Mouse (Mus musculus) hindbrain, postnatal 0 days (tissue): ENCODE results near the gene Arhgap24. TPM values are rescaled to one million over a fixed set of nuclear protein-coding genes. Genes with fewer than 3 reads are reported as not detected.

Source experiments
- ATAC-seq: fragments of 200-750 bp; cut with Nextera tagmentation; 2 replicates; pipeline ENCODE4 v1.8.0; 2017; ENCODE audit warnings: mild to moderate bottlenecking, moderate TSS enrichment, moderate library complexity
- DNase-seq: peaks from one replicate; pipeline ENCODE4 v3.0.0-alpha.2; 2015; ENCODE audit warnings: low spot score
- H3K27ac ChIP-seq: fragments of 300-500 bp; sonication (generic); 2 replicates; pipeline ENCODE4 v1.5.1; 2014; ENCODE audit warnings: mild to moderate bottlenecking
- H3K27me3 ChIP-seq: fragments of 300-500 bp; sonication (generic); 2 replicates; pipeline ENCODE4 v1.6.1; 2014; ENCODE audit warnings: low read length, mixed read lengths; ENCODE audit not compliant: insufficient read depth
- H3K36me3 ChIP-seq: fragments of 300-500 bp; sonication (generic); 2 replicates; pipeline ENCODE4 v1.6.1; 2014; ENCODE audit warnings: low read length, mixed read lengths; ENCODE audit not compliant: insufficient read depth
- H3K4me1 ChIP-seq: fragments of 300-500 bp; sonication (generic); 2 replicates; pipeline ENCODE4 v1.6.1; 2014; ENCODE audit warnings: antibody characterized with exemption, low read length, mixed read lengths; ENCODE audit not compliant: insufficient read depth
- H3K4me2 ChIP-seq: fragments of 300-500 bp; sonication (generic); 2 replicates; pipeline ENCODE4 v1.6.1; 2014; ENCODE audit warnings: low read depth, mild to moderate bottlenecking, low read length, moderate library complexity, mixed read lengths
- H3K4me3 ChIP-seq: fragments of 300-500 bp; sonication (generic); 2 replicates; pipeline ENCODE4 v1.5.1; 2014; ENCODE audit warnings: low read length
- H3K9ac ChIP-seq: fragments of 300-500 bp; sonication (generic); replicated peaks from 2 replicates; pipeline ENCODE4 v1.6.1; 2014; ENCODE audit warnings: mild to moderate bottlenecking, low read length, moderate library complexity, mixed read lengths
- H3K9me3 ChIP-seq: fragments of 300-500 bp; sonication (generic); 2 replicates; pipeline ENCODE4 v1.6.1; 2016; ENCODE audit warnings: low read length, mixed read lengths
- CTCF ChIP-seq: IDR thresholded peaks from 2 replicates; pipeline ENCODE4 v1.5.1; 2016; ENCODE audit warnings: antibody characterized with exemption, control low read depth, low read depth
- WGBS: fragments of 180-500 bp; shearing (Covaris S2); extraction: QIAGEN DNeasy Blood & Tissue Kit; methylation state at CpG from one replicate; pipeline ENCODE4 v1.1.7; 2014; 5-methylcytosine and 5-hydroxymethylcytosine counted together
- polyA plus RNA-seq: library from polyadenylated mRNA; unstranded; fragments of >200 nt; fragmentation: Nextera tagmentation; extraction: Ambion mirVana; gene quantifications from 2 replicates; pipeline ENCODE4 v1.2.1, GENCODE M21; 2015
- total RNA-seq: library from RNA; depleted of rRNA; stranded (reverse); fragments of >200 nt; gene quantifications from 2 replicates; pipeline ENCODE4 v1.2.3, GENCODE M21; 2014

Arhgap24 gene
- total and polyA plus RNA-seq, 2 experiments from 2014 or later: 11.4 to 14.2 TPM

- WGBS: 62% methylated on average over 13 of the region's 13 CpGs
- TF ChIP-seq CTCF: no peak
- H3K4me1 ChIP-seq: no peaks in the 10 kb centered on the region
- no peaks in the 10 kb centered on the region for H3K27me3 ChIP-seq
- no peak for ATAC-seq
- no peak overlapping the region for H3K9ac ChIP-seq
- H3K9me3 ChIP-seq: no peaks in the 10 kb centered on the region
- no peaks in the 10 kb centered on the region for H3K36me3 ChIP-seq
- H3K4me2 ChIP-seq: no peak overlapping the region
- no peak overlapping the region for H3K27ac ChIP-seq
- DNase-seq: no peak
- H3K4me3 ChIP-seq: no peak overlapping the region
Measured at GRCm38 (mm10) chr5:102664988-102665726, 184.0 kb downstream of the Arhgap24 start.

- no peak for ATAC-seq
- Histone ChIP-seq H3K4me3 (no peak overlapping the region), H3K36me3 (no peaks in the 10 kb centered on the region), H3K4me1 (no peaks in the 10 kb centered on the region), H3K27ac (no peak overlapping the region), H3K9ac (no peak overlapping the region), H3K4me2 (no peak overlapping the region), H3K9me3 (no peaks in the 10 kb centered on the region), H3K27me3 (no peaks in the 10 kb centered on the region)
- 86% methylated on average over 3 of the region's 3 CpGs for WGBS
- no peak for DNase-seq
- TF ChIP-seq CTCF: no peak
Measured at GRCm38 (mm10) chr5:102666886-102667285, 185.7 kb downstream of the Arhgap24 start.

GRCm38 (mm10) chr5:102667754-102668575 lies 186.8 kb downstream of the Arhgap24 start:
- H3K9ac ChIP-seq: no peak overlapping the region
- no peaks in the 10 kb centered on the region for H3K4me1 ChIP-seq
- no peak for DNase-seq
- no peak for ATAC-seq
- 90% methylated on average over 9 of the region's 9 CpGs for WGBS
- H3K9me3 ChIP-seq: no peaks in the 10 kb centered on the region
- H3K27ac ChIP-seq: no peak overlapping the region
- no peaks in the 10 kb centered on the region for H3K27me3 ChIP-seq
- no peak overlapping the region for H3K4me2 ChIP-seq
- no peaks in the 10 kb centered on the region for H3K36me3 ChIP-seq
- H3K4me3 ChIP-seq: no peak overlapping the region
- TF ChIP-seq CTCF: no peak

GRCm38 (mm10) chr5:102670206-102670605 lies 189.0 kb downstream of the Arhgap24 start:
- H3K27ac ChIP-seq: no peak overlapping the region
- H3K4me3 ChIP-seq: no peak overlapping the region
- no peak for TF ChIP-seq CTCF
- no peaks in the 10 kb centered on the region for H3K9me3 ChIP-seq
- no peak for ATAC-seq
- H3K27me3 ChIP-seq: no peaks in the 10 kb centered on the region
- H3K36me3 ChIP-seq: no peaks in the 10 kb centered on the region
- no peak overlapping the region for H3K4me2 ChIP-seq
- 72% methylated on average over 4 of the region's 4 CpGs for WGBS
- DNase-seq: no peak
- H3K9ac ChIP-seq: no peak overlapping the region
- no peaks in the 10 kb centered on the region for H3K4me1 ChIP-seq

- Histone ChIP-seq H3K27me3 (no peaks in the 10 kb centered on the region), H3K9me3 (no peaks in the 10 kb centered on the region), H3K36me3 (no peaks in the 10 kb centered on the region), H3K4me3 (no peak overlapping the region), H3K4me2 (no peak overlapping the region), H3K9ac (no peak overlapping the region), H3K4me1 (no peaks in the 10 kb centered on the region), H3K27ac (no peak overlapping the region)
- WGBS: 71% methylated on average over 5 of the region's 5 CpGs
- no peak for ATAC-seq
- no peak for DNase-seq
- TF ChIP-seq CTCF: no peak
Measured at GRCm38 (mm10) chr5:102670731-102671345, 189.6 kb downstream of the Arhgap24 start.

GRCm38 (mm10) chr5:102675326-102675725 lies 194.1 kb downstream of the Arhgap24 start:
- ATAC-seq: no peak
- Histone ChIP-seq H3K4me2 (no peak overlapping the region), H3K4me3 (no peak overlapping the region), H3K9me3 (no peaks in the 10 kb centered on the region), H3K9ac (no peak overlapping the region), H3K36me3 (no peaks in the 10 kb centered on the region), H3K27ac (no peak overlapping the region), H3K4me1 (no peaks in the 10 kb centered on the region), H3K27me3 (no peaks in the 10 kb centered on the region)
- no peak for TF ChIP-seq CTCF
- 63% methylated on average over 2 of the region's 2 CpGs for WGBS
- DNase-seq: no peak
